13 mouse cellular contexts compared by ENCODE assay signal in genomic region chr9:28738451-28738860, GRCm38 (mm10).
DNase-seq lines count a peak whose midpoint lies in the region; ATAC-seq and TF ChIP-seq lines count a peak whose summit lies in the region.
"Had no signal": no experiment of that assay in that cellular context is flagged by ENCODE, and none has a peak within 500 bp of the region (broad histone marks: within the 10 kb centered on the region; RNA-seq: fewer than 3 reads in every experiment).

No protein-coding gene starts in this region.

- intact Hi-C loops in gastrocnemius, postnatal 14 days (cut with DNase I; ENCODE audit: low total_unique reads): no loop called here
- intact Hi-C loops in gastrocnemius, adult 2 months (cut with DNase I): no loop called here

- no peaks in the 10 kb centered on the region for H3K9me3 ChIP-seq in midbrain, embryonic 15.5 days
- no peaks in the 10 kb centered on the region for H3K9me3 ChIP-seq in midbrain, embryonic 10.5 days (replicated peaks)
- H3K9me3 ChIP-seq: heart, embryonic 10.5 days; limb, embryonic 15.5 days had no signal

- 31% methylated on average over 1 of the region's 1 CpGs for WGBS in midbrain, embryonic 15.5 days
- WGBS in midbrain, embryonic 10.5 days: 71% methylated on average over 1 of the region's 1 CpGs

- no peak for DNase-seq in midbrain, embryonic 10.5 days (ENCODE audit: low spot score)
- DNase-seq in frontal cortex, postnatal 10 days (ENCODE audit: low spot score in 2 of 2): peak; percentile 10 to 14
- DNase-seq in left cerebral cortex, adult 18-20 months (ENCODE audit: low spot score in 2 of 2): peak; percentile 58 to 73
- peak; percentile 66 for DNase-seq in right cerebral cortex, postnatal 25 days
- no peak for DNase-seq in gastrocnemius, postnatal 14 days
- DNase-seq in embryo, embryonic 11 days: no peak
- DNase-seq in gastrocnemius, adult 2 months: no peak
- DNase-seq: kidney, postnatal 14 days; thymus, adult 18-20 months had no signal

- peak overlapping the region; percentile 48 for H3K27ac ChIP-seq in midbrain, embryonic 15.5 days
- no peak overlapping the region for H3K27ac ChIP-seq in midbrain, embryonic 10.5 days (replicated peaks)
- H3K27ac ChIP-seq in gastrocnemius, adult 2 months: no peak overlapping the region
- H3K27ac ChIP-seq: heart, embryonic 10.5 days; limb, embryonic 15.5 days had no signal

- no peak for TF ChIP-seq CTCF in gastrocnemius, adult 2 months (IDR thresholded peaks at IDR 0.05)

- no peaks in the 10 kb centered on the region for H3K36me3 ChIP-seq in midbrain, embryonic 15.5 days (replicated peaks)
- H3K36me3 ChIP-seq in midbrain, embryonic 10.5 days: no peaks in the 10 kb centered on the region
- H3K36me3 ChIP-seq: heart, embryonic 10.5 days; limb, embryonic 15.5 days had no signal

- no peaks in the 10 kb centered on the region for H3K27me3 ChIP-seq in midbrain, embryonic 15.5 days (replicated peaks)
- H3K27me3 ChIP-seq in midbrain, embryonic 10.5 days (ENCODE audit: low read depth, poor library complexity, severe bottlenecking): no peaks in the 10 kb centered on the region
- H3K27me3 ChIP-seq: limb, embryonic 15.5 days had no signal

- H3K4me3 ChIP-seq in midbrain, embryonic 15.5 days: no peak overlapping the region
- no peak overlapping the region for H3K4me3 ChIP-seq in midbrain, embryonic 10.5 days
- H3K4me3 ChIP-seq in gastrocnemius, adult 2 months: no peak overlapping the region
- H3K4me3 ChIP-seq: heart, embryonic 10.5 days; limb, embryonic 15.5 days had no signal

- 0 out of 2 replicates have a peak, but pooled peaks have one; percentile 50 for ATAC-seq in midbrain, embryonic 15.5 days (replicated peaks)
- ATAC-seq: lung, postnatal 0 days had no signal

- H3K4me2 ChIP-seq in midbrain, embryonic 15.5 days: no peak overlapping the region
- H3K4me2 ChIP-seq: limb, embryonic 15.5 days had no signal

- H3K9ac ChIP-seq in midbrain, embryonic 15.5 days: no peak overlapping the region
- H3K9ac ChIP-seq: limb, embryonic 15.5 days had no signal

- H3K4me1 ChIP-seq in midbrain, embryonic 15.5 days: peaks cover 10% of the 10 kb centered on the region; the same call in 1 of the 2 replicates
- H3K4me1 ChIP-seq in midbrain, embryonic 10.5 days: no peaks in the 10 kb centered on the region
- H3K4me1 ChIP-seq: heart, embryonic 10.5 days; limb, embryonic 15.5 days had no signal

Comparison
In these comparisons a context has a peak if more than half of its experiments do, and no peak if none do; other contexts are left out.
1. DNase-seq: peak in frontal cortex, postnatal 10 days (2 of 2), left cerebral cortex, adult 18-20 months (2 of 2) and right cerebral cortex, postnatal 25 days (single experiment); none in midbrain, embryonic 10.5 days (single experiment), gastrocnemius, postnatal 14 days (single experiment), embryo, embryonic 11 days (single experiment) and gastrocnemius, adult 2 months (single experiment).